Mouse (Mus musculus) megakaryocyte, embryonic 14.5 days (primary cell): ENCODE results near the gene Tmprss5.

Experiments
- FLI1 ChIP-seq: IDR thresholded peaks from 2 replicates; pipeline ENCODE4 v1.6.1; 2012; ENCODE audit warnings: low read length, inconsistent platforms, mixed read lengths
- GATA1 ChIP-seq: IDR thresholded peaks from 3 replicates; pipeline ENCODE4 v1.6.1; 2012; ENCODE audit warnings: mixed read lengths, low read length, inconsistent platforms, borderline replicate concordance

DNA sequence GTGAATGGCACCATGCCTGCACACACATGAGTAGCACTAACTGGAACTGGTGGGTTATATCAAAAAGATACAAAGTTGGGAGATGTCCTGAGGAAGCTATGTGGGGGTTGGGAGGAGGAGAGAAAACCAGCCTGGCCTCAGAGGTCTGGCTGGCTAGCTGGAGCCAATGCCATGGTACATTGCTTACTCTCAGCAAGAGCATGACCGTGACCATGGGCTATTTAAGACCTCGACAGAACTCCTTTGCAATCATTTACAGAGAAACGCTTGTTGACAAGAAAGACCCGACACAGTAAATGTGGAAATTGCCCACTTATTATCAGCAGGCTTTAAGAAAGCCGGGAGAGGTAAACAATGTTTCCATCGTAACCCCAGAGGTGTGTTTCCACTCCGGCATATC is 44.6 kb downstream of the Tmprss5 start:
- no peak for TF ChIP-seq GATA1
- TF ChIP-seq FLI1, result no peak
